Mouse (Mus musculus) fibroblast of lung, adult 2 months (primary cell): ENCODE measurements around the gene Olfr733.

ENCODE experiments used
- DNase-seq: peaks from one replicate; pipeline ENCODE4 v3.0.0-alpha.2; 2011; ENCODE audit warnings: low read depth

The Olfr733 gene

DNA sequence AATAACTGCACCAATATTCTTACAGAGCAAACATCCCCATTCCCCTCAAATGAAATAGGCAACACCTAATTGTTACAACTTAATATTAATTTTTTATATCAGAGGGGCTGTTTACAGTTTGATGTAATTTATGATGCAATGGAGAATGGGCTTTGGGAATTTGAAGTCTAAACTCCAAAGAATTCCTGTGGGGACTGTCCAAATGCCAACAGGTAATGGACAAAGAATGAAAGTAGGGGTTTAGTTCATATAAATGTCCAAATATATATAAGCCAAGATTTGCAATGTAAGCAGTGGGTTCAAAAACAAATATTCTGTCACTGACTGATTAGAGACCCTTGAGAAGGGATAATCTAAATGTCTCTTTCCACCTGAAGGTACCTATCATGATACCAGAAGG lies at the start of gene Olfr733:
TSS of gene Olfr733 (minus strand) at position 101 of the 400 bp plus-strand sequence.
- no peak for DNase-seq

DNA sequence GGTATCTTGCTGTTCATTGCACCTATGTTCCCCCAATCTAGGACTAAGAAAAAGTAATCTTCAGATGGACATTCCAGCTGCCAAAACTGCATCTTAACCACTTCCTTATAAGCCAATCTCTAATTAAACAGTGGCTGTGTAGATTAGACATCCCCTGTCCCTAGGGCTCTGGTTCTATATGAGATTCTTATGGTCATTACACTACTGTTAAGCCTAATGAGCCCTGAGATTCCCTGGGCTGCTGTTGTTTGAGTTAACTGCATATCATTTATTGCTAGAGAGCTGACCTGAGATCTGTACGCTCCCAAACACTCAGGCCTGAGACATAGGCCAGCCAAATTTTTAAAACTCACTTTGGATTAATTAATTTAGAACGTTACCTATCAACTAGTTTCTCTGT lies 47.5 kb upstream of the Olfr733 start, which contains the start of gene Olfr735:
TSS of gene Olfr735 (minus strand) at position 77 of the 400 bp plus-strand sequence.
- DNase-seq: no peak

DNA sequence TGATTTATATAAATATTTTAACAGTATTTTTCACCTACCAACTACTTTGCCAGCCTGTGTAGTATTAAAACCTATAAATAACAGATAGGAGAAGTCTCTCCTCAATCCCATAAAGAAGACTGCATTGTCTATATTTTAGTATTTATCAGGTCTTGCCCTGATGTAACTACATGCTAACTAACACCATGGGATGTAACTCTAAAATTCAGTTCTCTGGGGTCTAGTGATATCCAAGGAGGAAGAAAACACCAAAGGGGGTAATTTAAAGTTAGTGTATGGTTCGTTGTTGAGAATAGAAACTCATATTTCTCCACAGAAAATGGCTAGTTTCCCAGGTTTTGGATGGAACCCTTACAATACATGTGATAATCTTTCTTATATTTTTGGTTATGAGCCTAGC lies 25.3 kb upstream of the Olfr733 start, which contains the start of gene Olfr734:
TSS of gene Olfr734 (minus strand) at position 101 of the 400 bp plus-strand sequence.
- DNase-seq: no peak

DNA sequence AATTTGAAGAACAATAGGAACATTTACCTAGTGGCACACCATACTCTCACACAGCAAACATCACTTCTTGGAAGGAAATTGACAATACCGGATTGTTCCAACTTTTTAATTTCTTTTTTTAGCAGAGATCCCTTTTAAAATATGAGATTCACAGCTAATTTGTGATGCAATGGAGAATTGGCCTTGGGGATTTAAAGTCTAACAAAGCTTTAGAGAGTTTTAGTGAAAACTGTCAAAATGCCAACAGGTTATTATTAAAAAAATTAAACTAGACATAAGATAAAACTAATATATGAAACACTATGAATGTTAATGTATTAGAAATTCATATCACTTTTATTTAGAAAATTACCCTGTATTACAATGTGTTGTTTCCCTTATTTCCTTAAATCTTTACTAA lies 17.2 kb downstream of the Olfr733 start, which contains the start of gene Olfr732:
TSS of gene Olfr732 (minus strand) at position 101 of the 400 bp plus-strand sequence.
- no peak for DNase-seq
